10 mouse cellular contexts compared by ENCODE assay signal in the genomic region with DNA sequence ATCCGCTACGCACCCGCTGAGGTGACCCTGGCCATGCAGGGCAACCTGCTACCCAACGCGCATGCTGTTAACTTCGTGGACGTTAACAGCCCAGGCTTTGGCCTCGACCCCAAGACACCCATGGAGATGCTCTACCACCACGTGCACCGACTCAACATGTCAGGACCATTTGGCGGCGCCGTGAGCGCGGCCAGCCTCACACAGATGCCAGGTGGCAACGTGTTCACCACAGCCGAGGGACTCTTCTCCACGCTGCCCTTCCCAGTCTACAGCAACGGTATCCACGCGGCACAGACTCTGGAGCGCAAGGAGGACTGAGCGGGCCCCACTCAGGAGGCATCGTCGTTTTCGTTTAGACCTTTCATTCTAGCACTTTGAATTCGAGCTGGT.
DNase-seq lines count a peak whose midpoint lies in the region; ATAC-seq lines count a peak whose summit lies in the region.
"Had no signal": no experiment of that assay in that cellular context is flagged by ENCODE, and none has a peak within 500 bp of the region (broad histone marks: within the 10 kb centered on the region; RNA-seq: fewer than 3 reads in every experiment).

No protein-coding gene starts in this region.

- peak overlapping the region; percentile 69; the same call in 1 of the 2 replicates for H3K4me2 ChIP-seq in lung, embryonic 15.5 days
- H3K4me2 ChIP-seq in embryonic facial prominence, embryonic 15.5 days (replicated peaks) = peak overlapping the region; percentile 77
- peak overlapping the region; percentile 81 for H3K4me2 ChIP-seq in intestine, embryonic 14.5 days (ENCODE audit: low read length)
- no peak overlapping the region for H3K4me2 ChIP-seq in neural tube, embryonic 14.5 days (ENCODE audit: low read depth, low read length)

- peak overlapping the region; percentile 38 for H3K4me3 ChIP-seq in lung, embryonic 15.5 days
- H3K4me3 ChIP-seq in embryonic facial prominence, embryonic 15.5 days (replicated peaks) = peak overlapping the region; percentile 43
- no peak overlapping the region; the same call in 1 of the 2 replicates for H3K4me3 ChIP-seq in intestine, embryonic 14.5 days (ENCODE audit: low read depth, low read length)
- H3K4me3 ChIP-seq in neural tube, embryonic 14.5 days (ENCODE audit: low read depth, low read length) = no peak overlapping the region
- H3K4me3 ChIP-seq: myocyte had no signal

- ATAC-seq in lung, embryonic 15.5 days (ENCODE audit: borderline replicate concordance, extremely low read depth, low FRiP score, low TSS enrichment) = no peak
- ATAC-seq in embryonic facial prominence, embryonic 15.5 days (ENCODE audit: insufficient number of reproducible peaks, low FRiP score, low TSS enrichment, low read depth) = no peak
- ATAC-seq in intestine, embryonic 14.5 days (replicated peaks; ENCODE audit: low FRiP score, low TSS enrichment, low read depth) = no peak
- 0 out of 2 replicates have a peak, but pooled peaks have one; percentile 11 for ATAC-seq in neural tube, embryonic 14.5 days (ENCODE audit: low read depth)

- H3K9ac ChIP-seq in lung, embryonic 15.5 days = no peak overlapping the region
- H3K9ac ChIP-seq in embryonic facial prominence, embryonic 15.5 days = no peak overlapping the region
- H3K9ac ChIP-seq in intestine, embryonic 14.5 days (ENCODE audit: low read length) = no peak overlapping the region
- peak overlapping the region; percentile 16; the same call in 1 of the 2 replicates for H3K9ac ChIP-seq in neural tube, embryonic 14.5 days (replicated peaks; ENCODE audit: low read depth, low read length)

- H3K27me3 ChIP-seq in lung, embryonic 15.5 days = peaks cover 70% of the 10 kb centered on the region
- H3K27me3 ChIP-seq in embryonic facial prominence, embryonic 15.5 days = peaks cover 41% of the 10 kb centered on the region
- peaks cover 21% of the 10 kb centered on the region; the same call in 1 of the 2 replicates for H3K27me3 ChIP-seq in intestine, embryonic 14.5 days (replicated peaks; ENCODE audit: control insufficient read depth, insufficient read depth, low read length)
- peaks cover 14% of the 10 kb centered on the region for H3K27me3 ChIP-seq in neural tube, embryonic 14.5 days (ENCODE audit: control insufficient read depth, insufficient read depth, low read length)

- no peak for DNase-seq in lung, postnatal 4 days
- DNase-seq in intestine, embryonic 14.5 days (ENCODE audit: low spot score) = peak; percentile 66
- DNase-seq in adrenal gland, adult 8-10 months = no peak
- DNase-seq in right cerebral cortex, postnatal 10 days (ENCODE audit: low spot score in 2 of 2) = no peak
- DNase-seq: cerebellum, adult 18-20 months; gastrocnemius, postnatal 14 days had no signal

- no peaks in the 10 kb centered on the region for H3K9me3 ChIP-seq in lung, embryonic 15.5 days
- no peaks in the 10 kb centered on the region for H3K9me3 ChIP-seq in embryonic facial prominence, embryonic 15.5 days (replicated peaks)
- no peaks in the 10 kb centered on the region for H3K9me3 ChIP-seq in intestine, embryonic 14.5 days (ENCODE audit: control insufficient read depth, low read length)
- H3K9me3 ChIP-seq in neural tube, embryonic 14.5 days (ENCODE audit: control insufficient read depth, low read length) = no peaks in the 10 kb centered on the region

- WGBS in lung, embryonic 15.5 days = 60% methylated on average over 27 of the region's 27 CpGs
- 70% methylated on average over 27 of the region's 27 CpGs for WGBS in embryonic facial prominence, embryonic 15.5 days
- 68% methylated on average over 27 of the region's 27 CpGs for WGBS in intestine, embryonic 14.5 days
- WGBS in neural tube, embryonic 14.5 days = 66% methylated on average over 27 of the region's 27 CpGs

- H3K4me1 ChIP-seq in lung, embryonic 15.5 days = peaks cover 12% of the 10 kb centered on the region
- peaks cover 18% of the 10 kb centered on the region for H3K4me1 ChIP-seq in embryonic facial prominence, embryonic 15.5 days
- peaks cover 12% of the 10 kb centered on the region for H3K4me1 ChIP-seq in intestine, embryonic 14.5 days (replicated peaks; ENCODE audit: control insufficient read depth, insufficient read depth, low read length)
- peaks cover 3% of the 10 kb centered on the region; the same call in 1 of the 2 replicates for H3K4me1 ChIP-seq in neural tube, embryonic 14.5 days (ENCODE audit: control insufficient read depth, insufficient read depth, low read length)

- H3K27ac ChIP-seq in lung, embryonic 15.5 days = no peak overlapping the region
- H3K27ac ChIP-seq in embryonic facial prominence, embryonic 15.5 days (replicated peaks) = no peak overlapping the region
- H3K27ac ChIP-seq in intestine, embryonic 14.5 days (ENCODE audit: low read depth) = no peak overlapping the region
- no peak overlapping the region for H3K27ac ChIP-seq in neural tube, embryonic 14.5 days (ENCODE audit: low read depth, low read length)

- no peaks in the 10 kb centered on the region for H3K36me3 ChIP-seq in lung, embryonic 15.5 days
- H3K36me3 ChIP-seq in embryonic facial prominence, embryonic 15.5 days = no peaks in the 10 kb centered on the region
- no peaks in the 10 kb centered on the region for H3K36me3 ChIP-seq in intestine, embryonic 14.5 days (ENCODE audit: control insufficient read depth, insufficient read depth, low read length)
- H3K36me3 ChIP-seq in neural tube, embryonic 14.5 days (ENCODE audit: control insufficient read depth, insufficient read depth, low read length) = no peaks in the 10 kb centered on the region

Comparison
In these comparisons a context has a peak if more than half of its experiments do, and no peak if none do; other contexts are left out.
1. H3K4me3 ChIP-seq: peak in lung, embryonic 15.5 days (single experiment) and embryonic facial prominence, embryonic 15.5 days (single experiment); none in intestine, embryonic 14.5 days (single experiment) and neural tube, embryonic 14.5 days (single experiment).